Mouse (Mus musculus): Measurements from ENCODE around the gene Prc1. TPM values are rescaled to one million over a fixed set of nuclear protein-coding genes. Genes with fewer than 3 reads are reported as not detected.
A peak's percentile ranks its signal among the peaks of the same experiment; 100 is the strongest.

Gene Prc1
- total and polyA plus RNA-seq, 2 experiments = 0.32 to 0.74 TPM

- peak overlapping the region; percentile 82 for H3K4me3 ChIP-seq (ENCODE audit: insufficient read depth, low read depth, low read length)
- peaks cover 5% of the 10 kb centered on the region; the same call in 1 of the 2 replicates for H3K36me3 ChIP-seq (ENCODE audit: control insufficient read depth, insufficient read depth, low read length)
- H3K27me3 ChIP-seq (ENCODE audit: control insufficient read depth, insufficient read depth, low read length) = no peaks in the 10 kb centered on the region
- peak; percentile 80 for TF ChIP-seq CTCF (IDR thresholded peaks at IDR 0.05; ENCODE audit: low read depth, low read length)
- peak; percentile 59 for TF ChIP-seq POLR2A (IDR thresholded peaks at IDR 0.05; ENCODE audit: extremely low read depth, insufficient read depth, low read length)
- peak overlapping the region; percentile 77 for H3K9ac ChIP-seq (ENCODE audit: low read depth, low read length)
- peaks cover 7% of the 10 kb centered on the region for H3K4me1 ChIP-seq (ENCODE audit: control insufficient read depth, insufficient read depth, low read length)
- peak; percentile 90 for DNase-seq (ENCODE audit: extremely low read depth, low read depth, low spot score)
- peak overlapping the region; percentile 68 for H3K27ac ChIP-seq (replicated peaks; ENCODE audit: insufficient read depth, low read depth, low read length)
- no peaks in the 10 kb centered on the region for H3K79me2 ChIP-seq (ENCODE audit: control insufficient read depth, insufficient read depth, low read length)
- WGBS = under 1% methylated on average over 45 of the region's 45 CpGs
Measured at GRCm38 (mm10) chr7:80339793-80340628, 45.8 kb downstream of the Prc1 start.

GRCm38 (mm10) chr7:80340793-80341192 is 46.5 kb downstream of the Prc1 start, which contains the start of gene Unc45a:
Gene Unc45a, minus strand, starts transcription at chr7:80341005.
- peak within 1 kb of the TSS; percentile 82 for H3K4me3 ChIP-seq (ENCODE audit: insufficient read depth, low read depth, low read length)
- H3K36me3 ChIP-seq (ENCODE audit: control insufficient read depth, insufficient read depth, low read length) = 0 out of 2 replicates have a peak, but pooled peaks cover 3% of the 10 kb centered on the region
- DNase-seq (ENCODE audit: extremely low read depth, low read depth, low spot score) = peak; percentile 73
- WGBS = under 1% methylated on average over 11 of the region's 11 CpGs
- no peaks in the 10 kb centered on the region for H3K27me3 ChIP-seq (ENCODE audit: control insufficient read depth, insufficient read depth, low read length)
- no peak for TF ChIP-seq POLR2A (IDR thresholded peaks at IDR 0.05; ENCODE audit: extremely low read depth, insufficient read depth, low read length)
- peak; percentile 84 for TF ChIP-seq CTCF (IDR thresholded peaks at IDR 0.05; ENCODE audit: low read depth, low read length)
- H3K79me2 ChIP-seq (ENCODE audit: control insufficient read depth, insufficient read depth, low read length) = no peaks in the 10 kb centered on the region
- H3K9ac ChIP-seq (ENCODE audit: low read depth, low read length) = peak within 1 kb of the TSS; percentile 77
- H3K27ac ChIP-seq (replicated peaks; ENCODE audit: insufficient read depth, low read depth, low read length) = peak within 1 kb of the TSS; percentile 68
- peaks cover 7% of the 10 kb centered on the region for H3K4me1 ChIP-seq (ENCODE audit: control insufficient read depth, insufficient read depth, low read length)

GRCm38 (mm10) chr7:80341793-80342192 is 47.5 kb downstream of the Prc1 start:
- H3K27ac ChIP-seq (replicated peaks; ENCODE audit: insufficient read depth, low read depth, low read length) = no peak overlapping the region
- H3K4me3 ChIP-seq (ENCODE audit: insufficient read depth, low read depth, low read length) = no peak overlapping the region
- 82% methylated on average over 7 of the region's 7 CpGs for WGBS
- H3K79me2 ChIP-seq (ENCODE audit: control insufficient read depth, insufficient read depth, low read length) = no peaks in the 10 kb centered on the region
- H3K4me1 ChIP-seq (ENCODE audit: control insufficient read depth, insufficient read depth, low read length) = peaks cover 7% of the 10 kb centered on the region
- no peak for TF ChIP-seq POLR2A (IDR thresholded peaks at IDR 0.05; ENCODE audit: extremely low read depth, insufficient read depth, low read length)
- H3K9ac ChIP-seq (ENCODE audit: low read depth, low read length) = no peak overlapping the region
- H3K27me3 ChIP-seq (ENCODE audit: control insufficient read depth, insufficient read depth, low read length) = no peaks in the 10 kb centered on the region
- 0 out of 2 replicates have a peak, but pooled peaks cover 3% of the 10 kb centered on the region for H3K36me3 ChIP-seq (ENCODE audit: control insufficient read depth, insufficient read depth, low read length)
- no peak for DNase-seq (ENCODE audit: extremely low read depth, low read depth, low spot score)

- TF ChIP-seq CTCF (IDR thresholded peaks at IDR 0.05; ENCODE audit: low read depth, low read length) = peak; percentile 88
- TF ChIP-seq POLR2A (IDR thresholded peaks at IDR 0.05; ENCODE audit: extremely low read depth, insufficient read depth, low read length) = 0 out of 2 replicates have a peak, but pooled peaks have one; percentile 27
- peak; percentile 73 for DNase-seq (ENCODE audit: extremely low read depth, low read depth, low spot score)
- Histone ChIP-seq H3K9ac (ENCODE audit: low read depth, low read length) (peak within 1 kb of the TSS; percentile 83), H3K27me3 (ENCODE audit: control insufficient read depth, insufficient read depth, low read length) (no peaks in the 10 kb centered on the region), H3K4me1 (ENCODE audit: control insufficient read depth, insufficient read depth, low read length) (peaks cover 7% of the 10 kb centered on the region), H3K36me3 (ENCODE audit: control insufficient read depth, insufficient read depth, low read length) (no peaks in the 10 kb centered on the region), H3K4me3 (ENCODE audit: insufficient read depth, low read depth, low read length) (peak within 1 kb of the TSS; percentile 73), H3K27ac (replicated peaks; ENCODE audit: insufficient read depth, low read depth, low read length) (0 out of 2 replicates have a peak within 1 kb of the TSS, but pooled peaks have one; percentile 29), H3K79me2 (ENCODE audit: control insufficient read depth, insufficient read depth, low read length) (no peaks in the 10 kb centered on the region)
- under 1% methylated on average over 25 of the region's 25 CpGs for WGBS
Measured at GRCm38 (mm10) chr7:80342858-80343257, 48.6 kb downstream of the Prc1 start, which contains the start of gene Hddc3. Gene Hddc3, plus strand, starts transcription at chr7:80343104.

- WGBS = 26% methylated on average over 19 of the region's 19 CpGs
- Histone ChIP-seq H3K27ac (replicated peaks; ENCODE audit: insufficient read depth, low read depth, low read length) (0 out of 2 replicates have a peak overlapping the region, but pooled peaks have one; percentile 29), H3K9ac (ENCODE audit: low read depth, low read length) (peak overlapping the region; percentile 83), H3K79me2 (ENCODE audit: control insufficient read depth, insufficient read depth, low read length) (no peaks in the 10 kb centered on the region), H3K4me3 (ENCODE audit: insufficient read depth, low read depth, low read length) (peak overlapping the region; percentile 73), H3K36me3 (ENCODE audit: control insufficient read depth, insufficient read depth, low read length) (no peaks in the 10 kb centered on the region), H3K27me3 (ENCODE audit: control insufficient read depth, insufficient read depth, low read length) (no peaks in the 10 kb centered on the region), H3K4me1 (ENCODE audit: control insufficient read depth, insufficient read depth, low read length) (peaks cover 7% of the 10 kb centered on the region)
- TF ChIP-seq CTCF (IDR thresholded peaks at IDR 0.05; ENCODE audit: low read depth, low read length) = no peak
- TF ChIP-seq POLR2A (IDR thresholded peaks at IDR 0.05; ENCODE audit: extremely low read depth, insufficient read depth, low read length) = no peak
- DNase-seq (ENCODE audit: extremely low read depth, low read depth, low spot score) = no peak
Measured at GRCm38 (mm10) chr7:80343270-80344018, 49.2 kb downstream of the Prc1 start.
